Mouse (Mus musculus) MEL-GATA-1-ER (cell line): ENCODE measurements around the gene Sypl2.
A peak's percentile ranks its signal among the peaks of the same experiment; 100 is the strongest.
"Not testable (repeated sequence)": the region's sequence is repeated elsewhere in the genome, so short reads cannot be mapped to it uniquely, and the experiment has no call there.

Source experiments
- DNase-seq: peaks from one replicate; pipeline ENCODE4 v3.0.0-alpha.2; 2012; ENCODE audit warnings: low read depth; ENCODE audit errors: extremely low read depth

The Sypl2 gene

GRCm38 (mm10) chr3:108226558-108227350 is at the start of gene Sypl2:
Sypl2 (minus strand) TSS chr3:108226648.
- no peak for DNase-seq

- DNase-seq, result peak; percentile 79
These were observed 32.9 kb upstream of the Sypl2 start for GRCm38 (mm10) chr3:108259319-108259718.

- DNase-seq, result no peak
These were observed 31.5 kb upstream of the Sypl2 start for GRCm38 (mm10) chr3:108257831-108258500.

GRCm38 (mm10) chr3:108256719-108257637 is 30.5 kb upstream of the Sypl2 start, which contains the start of gene Psma5:
Psma5 (plus strand) TSS chr3:108256926.
- peak; percentile 100 for DNase-seq

GRCm38 (mm10) chr3:108246857-108247256 is 20.4 kb upstream of the Sypl2 start:
- peak; percentile 52 for DNase-seq

- DNase-seq, result no peak
These were observed 14.9 kb upstream of the Sypl2 start for GRCm38 (mm10) chr3:108241243-108241839.

- DNase-seq, result not testable (repeated sequence)
These were observed 11.1 kb upstream of the Sypl2 start for GRCm38 (mm10) chr3:108237474-108238102.

GRCm38 (mm10) chr3:108231646-108232045 is 5.2 kb upstream of the Sypl2 start:
- no peak for DNase-seq

GRCm38 (mm10) chr3:108227521-108227920 is 1.1 kb upstream of the Sypl2 start:
- no peak for DNase-seq

- no peak for DNase-seq
These were observed 514 bp downstream of the Sypl2 start for GRCm38 (mm10) chr3:108225711-108226557.

GRCm38 (mm10) chr3:108220661-108221060 is 5.8 kb downstream of the Sypl2 start:
- no peak for DNase-seq

- DNase-seq, result no peak
These were observed 11.7 kb downstream of the Sypl2 start for GRCm38 (mm10) chr3:108214734-108215133.

- no peak for DNase-seq
These were observed 14.0 kb downstream of the Sypl2 start for GRCm38 (mm10) chr3:108212406-108212805.

- no peak for DNase-seq
These were observed 14.6 kb downstream of the Sypl2 start for GRCm38 (mm10) chr3:108211845-108212244.

- DNase-seq, result no peak
These were observed 15.7 kb downstream of the Sypl2 start, which contains the start of gene Atxn7l2 for GRCm38 (mm10) chr3:108210771-108211139. Atxn7l2 (minus strand) TSS chr3:108210934.

- peak; percentile 93 for DNase-seq
These were observed 16.3 kb downstream of the Sypl2 start for GRCm38 (mm10) chr3:108209946-108210770.

- DNase-seq, result no peak
These were observed 16.9 kb downstream of the Sypl2 start for GRCm38 (mm10) chr3:108209536-108209935.

- DNase-seq, result no peak
These were observed 17.4 kb downstream of the Sypl2 start for GRCm38 (mm10) chr3:108209001-108209400.
